Mouse (Mus musculus) erythroblast, embryonic 14.5 days (primary cell): Measurements from ENCODE around the gene Kcnj6.

Source experiments
- GATA1 ChIP-seq: IDR thresholded peaks from 2 replicates; pipeline ENCODE4 v1.6.1; 2012; ENCODE audit warnings: low read length, inconsistent platforms, mixed read lengths
- TAL1 ChIP-seq: IDR thresholded peaks from 3 replicates; pipeline ENCODE4 v1.6.1; 2012; ENCODE audit warnings: low read length, inconsistent platforms, mixed read lengths

DNA sequence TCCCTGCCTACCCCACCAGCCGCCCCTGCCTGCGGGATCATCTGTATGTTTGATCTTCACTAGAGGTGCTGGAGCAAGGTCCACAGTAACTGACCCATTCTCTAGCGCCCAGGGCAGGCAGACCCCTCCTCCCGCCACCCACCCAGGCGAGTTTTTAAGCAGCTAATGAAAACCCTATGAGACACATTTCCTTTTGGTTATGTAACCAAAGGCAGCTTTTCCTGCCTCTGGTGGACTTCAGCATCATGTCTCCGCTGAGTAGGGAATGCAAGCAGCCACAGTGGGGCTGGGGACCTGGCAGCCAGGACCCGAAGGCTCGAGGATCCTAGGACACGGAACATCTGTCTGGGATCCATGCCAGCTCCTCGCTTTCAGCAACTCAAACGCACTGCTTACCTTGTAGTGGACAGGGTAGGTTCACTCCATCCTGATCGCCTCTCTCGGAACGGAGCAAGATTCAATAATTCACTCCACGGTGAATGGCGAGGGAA lies 665 bp downstream of the Kcnj6 start:
- no peak for TF ChIP-seq GATA1
- TF ChIP-seq TAL1: no peak
